Mouse (Mus musculus): ENCODE data around the gene Gm813. TPM values are rescaled to one million over a fixed set of nuclear protein-coding genes. Genes with fewer than 3 reads are reported as not detected.

The Gm813 gene
- polyA plus RNA-seq, 1 experiment: not detected

GRCm38 (mm10) chr16:58573949-58574722 is 42.6 kb downstream of the Gm813 start:
- no peak overlapping the region for H3K4me3 ChIP-seq (ENCODE audit: low read depth, low read length)
- WGBS: 36% methylated on average over 6 of the region's 6 CpGs
- no peaks in the 10 kb centered on the region for H3K4me1 ChIP-seq (ENCODE audit: control insufficient read depth, insufficient read depth, insufficient read length, low read length)
- H3K27ac ChIP-seq (ENCODE audit: insufficient read depth, low read depth, low read length): no peak overlapping the region
- H3K36me3 ChIP-seq (ENCODE audit: control insufficient read depth, insufficient read depth, low read length): no peaks in the 10 kb centered on the region
- TF ChIP-seq POLR2A (IDR thresholded peaks at IDR 0.05; ENCODE audit: low read depth, low read length) (no peak), CTCF (IDR thresholded peaks at IDR 0.05; ENCODE audit: extremely low read depth, insufficient read length, insufficient replicate concordance, low read depth, low read length) (no peak)
- H3K27me3 ChIP-seq (ENCODE audit: control insufficient read depth, insufficient read depth, low read length): no peaks in the 10 kb centered on the region

DNA sequence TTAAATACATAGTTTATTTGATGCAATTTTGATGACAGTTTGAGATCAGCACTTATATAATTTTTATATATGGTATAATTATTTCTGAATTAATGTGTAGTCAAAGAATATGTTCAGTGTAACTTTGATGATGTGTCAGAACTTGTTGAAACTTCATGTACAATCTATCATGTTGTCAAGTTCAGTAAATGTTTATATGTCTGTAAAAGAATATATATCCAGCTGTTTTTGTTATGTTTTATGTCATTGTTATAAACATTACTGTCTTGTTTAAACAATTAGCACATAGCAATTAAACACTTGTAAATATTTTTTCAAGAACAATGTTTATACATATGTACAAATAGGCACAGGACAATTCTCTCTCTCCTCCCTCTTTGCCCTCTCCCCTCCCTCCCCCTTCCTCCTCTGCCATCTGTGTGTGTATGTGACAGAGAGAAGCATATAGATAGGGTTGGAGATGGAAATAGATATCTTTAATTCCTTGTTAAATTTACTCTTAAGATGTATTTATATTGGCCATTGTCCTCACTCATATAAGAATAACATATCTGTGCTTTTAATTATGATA is 46.0 kb downstream of the Gm813 start:
- TF ChIP-seq POLR2A (IDR thresholded peaks at IDR 0.05; ENCODE audit: low read depth, low read length): no peak
- TF ChIP-seq CTCF (IDR thresholded peaks at IDR 0.05; ENCODE audit: extremely low read depth, insufficient read length, insufficient replicate concordance, low read depth, low read length): no peak
- H3K27me3 ChIP-seq (ENCODE audit: control insufficient read depth, insufficient read depth, low read length): no peaks in the 10 kb centered on the region
- no peak overlapping the region for H3K4me3 ChIP-seq (ENCODE audit: low read depth, low read length)
- H3K4me1 ChIP-seq (ENCODE audit: control insufficient read depth, insufficient read depth, insufficient read length, low read length): no peaks in the 10 kb centered on the region
- H3K27ac ChIP-seq (ENCODE audit: insufficient read depth, low read depth, low read length): no peak overlapping the region
- no peaks in the 10 kb centered on the region for H3K36me3 ChIP-seq (ENCODE audit: control insufficient read depth, insufficient read depth, low read length)

Other genes starting within 250 kb of the Gm813 start
- 2.6 and 2.7 TPM in 2 replicates for gene Dcbld2, start 208.5 kb downstream of the Gm813 start, polyA plus RNA-seq (2012; rRNA removed)
- 11.1 and 18.6 TPM in 2 replicates for gene St3gal6, start 92.7 kb downstream of the Gm813 start, polyA plus RNA-seq (2012; rRNA removed)
- not detected in 2 replicates for gene E330017A01Rik, start 21.8 kb upstream of the Gm813 start, polyA plus RNA-seq (2012; rRNA removed)
- 10.5 and 12.0 TPM in 2 replicates for gene Cpox, start 53.3 kb upstream of the Gm813 start, polyA plus RNA-seq (2012; rRNA removed)
- 0.10 TPM in 1 of 2 replicates, not detected in the other for gene Gpr15, start 102.1 kb upstream of the Gm813 start, polyA plus RNA-seq (2012; rRNA removed)
- gene Cldnd1, start 110.9 kb upstream of the Gm813 start, polyA plus RNA-seq (2012; rRNA removed): 28.0 and 43.0 TPM in 2 replicates
- gene Olfr172, start 146.2 kb upstream of the Gm813 start, polyA plus RNA-seq (2012; rRNA removed): not detected in 2 replicates
- gene Olfr173, start 183.3 kb upstream of the Gm813 start, polyA plus RNA-seq (2012; rRNA removed): not detected in 2 replicates
- gene Olfr175-ps1, start 209.8 kb upstream of the Gm813 start, polyA plus RNA-seq (2012; rRNA removed): not detected in 2 replicates

Measured in small intestine, adult 2 months (tissue).